Mouse (Mus musculus): ENCODE results near the gene Pole3. TPM values are rescaled to one million over a fixed set of nuclear protein-coding genes. Genes with fewer than 3 reads are reported as not detected.

The Pole3 gene
- total RNA-seq (2014; rRNA removed; ENCODE audit: low replicate concordance) (14.0 and 21.9 TPM in 2 replicates), polyA plus RNA-seq (2015; fragmentation: Nextera tagmentation; extraction: Ambion mirVana) (29.1 and 31.4 TPM in 2 replicates)

- Histone ChIP-seq H3K4me1 (ENCODE audit: control insufficient read depth, insufficient read depth) (peaks cover 6% of the 10 kb centered on the region), H3K4me3 (ENCODE audit: low read depth, low read length) (peak within 1 kb of the TSS; percentile 81), H3K36me3 (replicated peaks; ENCODE audit: control insufficient read depth, insufficient read depth, low read length) (0 out of 2 replicates have a peak, but pooled peaks cover 5% of the 10 kb centered on the region), H3K9ac (replicated peaks; ENCODE audit: low read depth, low read length) (peak within 1 kb of the TSS; percentile 83), H3K4me2 (ENCODE audit: low read depth, low read length) (peak within 1 kb of the TSS; percentile 95), H3K27me3 (ENCODE audit: control insufficient read depth, insufficient read depth, low read length) (no peaks in the 10 kb centered on the region), H3K27ac (ENCODE audit: low read depth) (peak within 1 kb of the TSS; percentile 93), H3K9me3 (replicated peaks; ENCODE audit: control insufficient read depth, low read length) (no peaks in the 10 kb centered on the region)
- WGBS: under 1% methylated on average over 59 of the region's 59 CpGs
- no peak for TF ChIP-seq CTCF (IDR thresholded peaks at IDR 0.05; ENCODE audit: low read depth)
- no peak for TF ChIP-seq EP300 (IDR thresholded peaks at IDR 0.05; ENCODE audit: low read depth)
- DNase-seq (ENCODE audit: low spot score) (peak; percentile 95), ATAC-seq (ENCODE audit: insufficient read depth, low read depth) (peak; percentile 99)
These were observed at the start of gene Pole3, which contains the start of gene 4933430I17Rik for GRCm38 (mm10) chr4:62524651-62525488. TSS of gene Pole3 (minus strand) at chr4:62525068. TSS of gene 4933430I17Rik (plus strand) at chr4:62525369.

- WGBS: 26% methylated on average over 5 of the region's 5 CpGs
- ATAC-seq (ENCODE audit: insufficient read depth, low read depth) (peak; percentile 60; the same call in 1 of the 2 replicates), DNase-seq (ENCODE audit: low spot score) (peak; percentile 39)
- Histone ChIP-seq H3K4me3 (ENCODE audit: low read depth, low read length) (no peak overlapping the region), H3K36me3 (replicated peaks; ENCODE audit: control insufficient read depth, insufficient read depth, low read length) (no peaks in the 10 kb centered on the region), H3K4me1 (ENCODE audit: control insufficient read depth, insufficient read depth) (peaks cover 9% of the 10 kb centered on the region), H3K27me3 (ENCODE audit: control insufficient read depth, insufficient read depth, low read length) (peaks cover 74% of the 10 kb centered on the region), H3K27ac (ENCODE audit: low read depth) (no peak overlapping the region), H3K9ac (replicated peaks; ENCODE audit: low read depth, low read length) (no peak overlapping the region), H3K4me2 (ENCODE audit: low read depth, low read length) (no peak overlapping the region), H3K9me3 (replicated peaks; ENCODE audit: control insufficient read depth, low read length) (0 out of 2 replicates have a peak, but pooled peaks cover 4% of the 10 kb centered on the region)
- TF ChIP-seq CTCF (IDR thresholded peaks at IDR 0.05; ENCODE audit: low read depth): no peak
- no peak for TF ChIP-seq EP300 (IDR thresholded peaks at IDR 0.05; ENCODE audit: low read depth)
These were observed 45.2 kb upstream of the Pole3 start for GRCm38 (mm10) chr4:62570029-62570428.

- Histone ChIP-seq H3K9me3 (replicated peaks; ENCODE audit: control insufficient read depth, low read length) (0 out of 2 replicates have a peak, but pooled peaks cover 4% of the 10 kb centered on the region), H3K4me1 (ENCODE audit: control insufficient read depth, insufficient read depth) (peaks cover 9% of the 10 kb centered on the region), H3K36me3 (replicated peaks; ENCODE audit: control insufficient read depth, insufficient read depth, low read length) (no peaks in the 10 kb centered on the region), H3K27ac (ENCODE audit: low read depth) (no peak overlapping the region), H3K27me3 (ENCODE audit: control insufficient read depth, insufficient read depth, low read length) (peaks cover 79% of the 10 kb centered on the region), H3K4me3 (ENCODE audit: low read depth, low read length) (no peak overlapping the region), H3K4me2 (ENCODE audit: low read depth, low read length) (no peak overlapping the region), H3K9ac (replicated peaks; ENCODE audit: low read depth, low read length) (no peak overlapping the region)
- no peak for ATAC-seq (ENCODE audit: insufficient read depth, low read depth)
- WGBS: 68% methylated on average over 5 of the region's 5 CpGs
- TF ChIP-seq CTCF (IDR thresholded peaks at IDR 0.05; ENCODE audit: low read depth) (no peak), EP300 (IDR thresholded peaks at IDR 0.05; ENCODE audit: low read depth) (no peak)
- DNase-seq (ENCODE audit: low spot score): no peak
These were observed 44.7 kb upstream of the Pole3 start for GRCm38 (mm10) chr4:62569603-62570002.

- DNase-seq (ENCODE audit: low spot score) (no peak), ATAC-seq (ENCODE audit: insufficient read depth, low read depth) (no peak)
- 0 out of 2 replicates have a peak, but pooled peaks cover 4% of the 10 kb centered on the region for H3K9me3 ChIP-seq (replicated peaks; ENCODE audit: control insufficient read depth, low read length)
- H3K4me2 ChIP-seq (ENCODE audit: low read depth, low read length): no peak overlapping the region
- no peak overlapping the region for H3K27ac ChIP-seq (ENCODE audit: low read depth)
- H3K36me3 ChIP-seq (replicated peaks; ENCODE audit: control insufficient read depth, insufficient read depth, low read length): no peaks in the 10 kb centered on the region
- TF ChIP-seq EP300 (IDR thresholded peaks at IDR 0.05; ENCODE audit: low read depth): no peak
- TF ChIP-seq CTCF (IDR thresholded peaks at IDR 0.05; ENCODE audit: low read depth): no peak
- WGBS: 83% methylated on average over 1 of the region's 1 CpGs
- H3K27me3 ChIP-seq (ENCODE audit: control insufficient read depth, insufficient read depth, low read length): peaks cover 89% of the 10 kb centered on the region
- no peak overlapping the region for H3K4me3 ChIP-seq (ENCODE audit: low read depth, low read length)
- no peak overlapping the region for H3K9ac ChIP-seq (replicated peaks; ENCODE audit: low read depth, low read length)
- peaks cover 9% of the 10 kb centered on the region for H3K4me1 ChIP-seq (ENCODE audit: control insufficient read depth, insufficient read depth)
These were observed 43.5 kb upstream of the Pole3 start for GRCm38 (mm10) chr4:62568359-62568758.

- Histone ChIP-seq H3K36me3 (replicated peaks; ENCODE audit: control insufficient read depth, insufficient read depth, low read length) (no peaks in the 10 kb centered on the region), H3K4me1 (ENCODE audit: control insufficient read depth, insufficient read depth) (peaks cover 9% of the 10 kb centered on the region), H3K4me3 (ENCODE audit: low read depth, low read length) (no peak overlapping the region), H3K9me3 (replicated peaks; ENCODE audit: control insufficient read depth, low read length) (no peaks in the 10 kb centered on the region), H3K27me3 (ENCODE audit: control insufficient read depth, insufficient read depth, low read length) (peaks cover 88% of the 10 kb centered on the region), H3K4me2 (ENCODE audit: low read depth, low read length) (no peak overlapping the region), H3K27ac (ENCODE audit: low read depth) (no peak overlapping the region), H3K9ac (replicated peaks; ENCODE audit: low read depth, low read length) (no peak overlapping the region)
- 67% methylated on average over 6 of the region's 6 CpGs for WGBS
- ATAC-seq (ENCODE audit: insufficient read depth, low read depth) (no peak), DNase-seq (ENCODE audit: low spot score) (no peak)
- TF ChIP-seq EP300 (IDR thresholded peaks at IDR 0.05; ENCODE audit: low read depth) (no peak), CTCF (IDR thresholded peaks at IDR 0.05; ENCODE audit: low read depth) (no peak)
These were observed 42.8 kb upstream of the Pole3 start for GRCm38 (mm10) chr4:62567696-62568095.
